Mouse (Mus musculus) kidney, postnatal 0 days (tissue): Measurements from ENCODE around the gene Fbrsl1. TPM values are rescaled to one million over a fixed set of nuclear protein-coding genes. Genes with fewer than 3 reads are reported as not detected.

ENCODE experiments used
- ATAC-seq: fragments of 200-750 bp; cut with Nextera tagmentation; replicated peaks from 2 replicates; pipeline ENCODE4 v1.8.0; 2017; ENCODE audit warnings: low read depth, moderate number of reproducible peaks, moderate TSS enrichment, moderate library complexity; ENCODE audit not compliant: low FRiP score
- DNase-seq: peaks from one replicate; pipeline ENCODE4 v3.0.0-alpha.2; 2016; ENCODE audit warnings: low spot score
- H3K27ac ChIP-seq: fragments of 300-500 bp; sonication (generic); 2 replicates; pipeline ENCODE4 v1.5.1; 2014; ENCODE audit warnings: mild to moderate bottlenecking
- H3K27me3 ChIP-seq: fragments of 300-500 bp; sonication (generic); 2 replicates; pipeline ENCODE4 v1.6.1; 2014; ENCODE audit warnings: low read length, mixed read lengths; ENCODE audit not compliant: insufficient read depth
- H3K36me3 ChIP-seq: fragments of 300-500 bp; sonication (generic); 2 replicates; pipeline ENCODE4 v1.6.1; 2014; ENCODE audit warnings: low read length, mixed read lengths; ENCODE audit not compliant: insufficient read depth
- H3K4me1 ChIP-seq: fragments of 300-500 bp; sonication (generic); replicated peaks from 2 replicates; pipeline ENCODE4 v1.6.1; 2014; ENCODE audit warnings: antibody characterized with exemption, low read length, mixed read lengths; ENCODE audit not compliant: insufficient read depth
- H3K4me2 ChIP-seq: fragments of 300-500 bp; sonication (generic); 2 replicates; pipeline ENCODE4 v1.6.1; 2014; ENCODE audit warnings: mild to moderate bottlenecking, low read length, moderate library complexity, mixed read lengths
- H3K4me3 ChIP-seq: fragments of 300-500 bp; sonication (generic); replicated peaks from 2 replicates; pipeline ENCODE4 v1.5.1; 2014; ENCODE audit warnings: low read depth, low read length
- H3K9ac ChIP-seq: fragments of 300-500 bp; sonication (generic); 2 replicates; pipeline ENCODE4 v1.6.1; 2014; ENCODE audit warnings: low read depth, low read length
- H3K9me3 ChIP-seq: fragments of 300-500 bp; sonication (generic); replicated peaks from 2 replicates; pipeline ENCODE4 v1.6.1; 2016; ENCODE audit warnings: low read length, inconsistent platforms, mixed read lengths
- CTCF ChIP-seq: IDR thresholded peaks from 2 replicates; pipeline ENCODE4 v1.5.1; 2016; ENCODE audit warnings: antibody characterized with exemption, low read depth, mild to moderate bottlenecking, moderate library complexity
- WGBS: fragments of 180-500 bp; shearing (Covaris S2); extraction: QIAGEN DNeasy Blood & Tissue Kit; methylation state at CpG from one replicate; pipeline ENCODE4 v1.1.7; 2014; 5-methylcytosine and 5-hydroxymethylcytosine counted together
- polyA plus RNA-seq: library from polyadenylated mRNA; unstranded; fragments of >200 nt; fragmentation: Nextera tagmentation; extraction: Ambion mirVana; gene quantifications from 2 replicates; pipeline ENCODE4 v1.2.1, GENCODE M21; 2015

The Fbrsl1 gene
- polyA plus RNA-seq, 1 experiment from 2014 or later: 14.0 TPM

GRCm38 (mm10) chr5:110395006-110395661 lies 53.2 kb downstream of the Fbrsl1 start:
- Histone ChIP-seq H3K4me1 (no peaks in the 10 kb centered on the region), H3K27ac (no peak overlapping the region), H3K27me3 (no peaks in the 10 kb centered on the region), H3K4me3 (no peak overlapping the region), H3K9ac (no peak overlapping the region), H3K36me3 (0 out of 2 replicates have a peak, but pooled peaks cover 5% of the 10 kb centered on the region), H3K9me3 (no peaks in the 10 kb centered on the region), H3K4me2 (no peak overlapping the region)
- no peak for TF ChIP-seq CTCF
- DNase-seq (no peak), ATAC-seq (no peak)
- 76% methylated on average over 5 of the region's 5 CpGs for WGBS

- DNase-seq: no peak
- no peak overlapping the region for H3K9ac ChIP-seq
- WGBS: 54% methylated on average over 5 of the region's 5 CpGs
These were observed 55.6 kb downstream of the Fbrsl1 start for GRCm38 (mm10) chr5:110392727-110393126.

DNA sequence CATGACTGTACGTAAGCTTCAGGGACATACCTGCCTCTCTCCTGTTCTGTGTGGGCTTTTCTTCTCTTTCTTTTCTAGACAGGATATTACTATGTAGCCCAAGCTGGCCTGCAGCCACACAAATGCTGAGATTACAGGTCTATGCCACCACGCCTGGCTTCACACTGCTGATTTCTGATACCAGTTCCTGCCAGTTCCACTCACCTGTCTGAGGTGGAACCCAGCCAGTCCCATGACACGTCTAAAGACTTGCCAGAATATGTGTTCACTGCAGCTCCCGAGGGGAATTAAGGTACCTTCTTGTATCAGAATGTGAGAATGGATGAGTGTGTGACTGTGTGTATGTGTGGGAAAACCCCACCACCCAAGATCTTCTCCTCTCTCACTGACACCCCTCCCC lies 57.7 kb downstream of the Fbrsl1 start:
- WGBS: 74% methylated on average over 4 of the region's 4 CpGs
- no peaks in the 10 kb centered on the region for H3K27me3 ChIP-seq
- H3K4me3 ChIP-seq: no peak overlapping the region
- no peak overlapping the region for H3K4me2 ChIP-seq
- no peak for TF ChIP-seq CTCF
- H3K4me1 ChIP-seq: peaks cover 7% of the 10 kb centered on the region; the same call in 1 of the 2 replicates
- ATAC-seq (peak; percentile 49), DNase-seq (no peak)
- H3K9ac ChIP-seq: no peak overlapping the region
- H3K27ac ChIP-seq: 0 out of 2 replicates have a peak overlapping the region, but pooled peaks have one; percentile 25
- 0 out of 2 replicates have a peak, but pooled peaks cover 5% of the 10 kb centered on the region for H3K36me3 ChIP-seq
- H3K9me3 ChIP-seq: no peaks in the 10 kb centered on the region

More at GRCm38 (mm10) chr5:110392727-110393126, 55.6 kb downstream of the Fbrsl1 start:
- ATAC-seq: no peak
- H3K27me3 ChIP-seq: no peaks in the 10 kb centered on the region
- no peak overlapping the region for H3K4me2 ChIP-seq
- no peak overlapping the region for H3K4me3 ChIP-seq
- no peaks in the 10 kb centered on the region for H3K9me3 ChIP-seq
- TF ChIP-seq CTCF: no peak
- H3K36me3 ChIP-seq: 0 out of 2 replicates have a peak, but pooled peaks cover 5% of the 10 kb centered on the region
- H3K4me1 ChIP-seq: peaks cover under 1% of the 10 kb centered on the region; the same call in 1 of the 2 replicates
- no peak overlapping the region for H3K27ac ChIP-seq

- WGBS: 13% methylated on average over 8 of the region's 8 CpGs
- peak overlapping the region; percentile 57 for H3K4me3 ChIP-seq
- H3K9me3 ChIP-seq: no peaks in the 10 kb centered on the region
- 0 out of 2 replicates have a peak, but pooled peaks cover 3% of the 10 kb centered on the region for H3K36me3 ChIP-seq
- H3K27ac ChIP-seq: no peak overlapping the region
- peaks cover 12% of the 10 kb centered on the region; the same call in 1 of the 2 replicates for H3K4me1 ChIP-seq
- no peak for ATAC-seq
- no peaks in the 10 kb centered on the region for H3K27me3 ChIP-seq
- peak overlapping the region; percentile 45 for H3K9ac ChIP-seq
- no peak for TF ChIP-seq CTCF
- peak; percentile 4 for DNase-seq
- H3K4me2 ChIP-seq: peak overlapping the region; percentile 72
These were observed 61.0 kb downstream of the Fbrsl1 start for GRCm38 (mm10) chr5:110387332-110387731.

DNA sequence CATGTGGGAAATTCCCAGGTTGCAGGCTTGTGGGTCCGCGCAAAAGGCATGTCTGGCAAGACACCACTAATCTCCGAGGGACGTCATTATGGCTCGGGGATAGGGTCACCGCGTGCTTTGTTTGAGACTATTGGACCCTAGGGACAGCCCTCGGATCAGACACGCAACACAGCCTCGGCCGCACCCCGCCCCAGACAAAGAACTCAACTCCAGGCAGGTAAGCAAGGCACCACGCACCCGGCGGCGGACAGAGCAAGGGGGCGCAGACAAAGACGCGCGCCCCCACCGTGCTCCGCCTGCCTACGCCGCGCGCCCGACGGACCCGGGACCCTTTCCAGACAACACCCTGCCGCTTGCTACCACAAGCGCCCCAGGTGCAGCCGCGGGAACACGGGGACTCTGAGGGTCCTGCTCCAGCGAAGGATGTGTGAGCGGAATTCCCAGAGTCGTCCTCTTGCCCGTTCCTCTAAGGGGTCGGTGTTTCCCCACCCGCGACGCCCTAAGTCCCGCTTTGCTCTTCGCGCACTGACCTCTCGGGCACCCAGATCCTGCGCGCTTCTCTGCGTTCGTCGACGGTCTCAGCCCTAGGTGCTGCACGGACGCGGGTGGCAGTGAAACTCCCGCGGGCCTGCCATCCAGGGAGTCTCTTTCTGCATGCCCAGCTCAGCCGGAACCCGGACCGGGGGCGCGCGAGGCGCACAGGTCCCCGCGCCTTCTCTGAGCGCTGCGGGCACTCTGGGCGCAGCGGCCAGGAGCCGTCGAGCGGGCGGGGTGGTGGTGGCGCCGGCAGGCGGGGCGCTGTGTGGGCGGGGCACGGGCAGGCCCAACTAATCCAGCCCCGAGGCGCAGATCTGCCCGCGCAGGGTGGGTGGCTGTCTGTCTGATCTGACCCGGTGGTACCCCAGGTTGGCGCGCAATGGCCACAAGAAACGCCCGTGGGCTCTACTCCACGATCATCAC lies 61.7 kb downstream of the Fbrsl1 start:
- H3K36me3 ChIP-seq: 0 out of 2 replicates have a peak, but pooled peaks cover 3% of the 10 kb centered on the region
- H3K9ac ChIP-seq: peak overlapping the region; percentile 45
- peak overlapping the region; percentile 57 for H3K4me3 ChIP-seq
- under 1% methylated on average over 90 of the region's 90 CpGs for WGBS
- DNase-seq (peak; percentile 68), ATAC-seq (peak; percentile 79)
- peaks cover 12% of the 10 kb centered on the region; the same call in 1 of the 2 replicates for H3K4me1 ChIP-seq
- no peaks in the 10 kb centered on the region for H3K9me3 ChIP-seq
- peak overlapping the region; percentile 72 for H3K4me2 ChIP-seq
- TF ChIP-seq CTCF: no peak
- no peak overlapping the region for H3K27ac ChIP-seq
- H3K27me3 ChIP-seq: no peaks in the 10 kb centered on the region

GRCm38 (mm10) chr5:110385263-110385662 lies 63.0 kb downstream of the Fbrsl1 start:
- TF ChIP-seq CTCF: no peak
- no peak overlapping the region for H3K4me2 ChIP-seq
- WGBS: 61% methylated on average over 4 of the region's 4 CpGs

More at GRCm38 (mm10) chr5:110385263-110385662, 63.0 kb downstream of the Fbrsl1 start:
- H3K4me3 ChIP-seq: no peak overlapping the region
- H3K9ac ChIP-seq: no peak overlapping the region
- no peaks in the 10 kb centered on the region for H3K27me3 ChIP-seq
- H3K27ac ChIP-seq: no peak overlapping the region
- no peaks in the 10 kb centered on the region for H3K36me3 ChIP-seq
- H3K9me3 ChIP-seq: no peaks in the 10 kb centered on the region
- peaks cover 12% of the 10 kb centered on the region; the same call in 1 of the 2 replicates for H3K4me1 ChIP-seq
- DNase-seq: no peak
- no peak for ATAC-seq
